Mouse (Mus musculus): ENCODE data around the gene Prr5l. TPM values are rescaled to one million over a fixed set of nuclear protein-coding genes. Genes with fewer than 3 reads are reported as not detected.

The Prr5l gene
- polyA plus RNA-seq, 1 experiment from 2014 or later = 38.1 TPM

GRCm38 (mm10) chr2:101831851-101832250 lies 51.0 kb downstream of the Prr5l start:
- TF ChIP-seq CTCF (IDR thresholded peaks at IDR 0.05; ENCODE audit: low read depth) = no peak
- peaks cover 22% of the 10 kb centered on the region for H3K4me1 ChIP-seq (replicated peaks; ENCODE audit: insufficient read depth, low read length)
- no peaks in the 10 kb centered on the region for H3K36me3 ChIP-seq (ENCODE audit: insufficient read depth, low read length)
- ATAC-seq (replicated peaks; ENCODE audit: low FRiP score, low read depth) (no peak), DNase-seq (ENCODE audit: low spot score) (no peak)
- H3K4me2 ChIP-seq (ENCODE audit: low read length) = no peak overlapping the region
- no peaks in the 10 kb centered on the region for H3K27me3 ChIP-seq (ENCODE audit: insufficient read depth, low read length)
- no peaks in the 10 kb centered on the region for H3K9me3 ChIP-seq (replicated peaks; ENCODE audit: low read length)
- WGBS = 89% methylated on average over 5 of the region's 5 CpGs
- H3K27ac ChIP-seq = no peak overlapping the region
- H3K4me3 ChIP-seq (replicated peaks; ENCODE audit: low read depth, low read length) = no peak overlapping the region
- H3K9ac ChIP-seq (ENCODE audit: low read depth, low read length) = no peak overlapping the region

DNA sequence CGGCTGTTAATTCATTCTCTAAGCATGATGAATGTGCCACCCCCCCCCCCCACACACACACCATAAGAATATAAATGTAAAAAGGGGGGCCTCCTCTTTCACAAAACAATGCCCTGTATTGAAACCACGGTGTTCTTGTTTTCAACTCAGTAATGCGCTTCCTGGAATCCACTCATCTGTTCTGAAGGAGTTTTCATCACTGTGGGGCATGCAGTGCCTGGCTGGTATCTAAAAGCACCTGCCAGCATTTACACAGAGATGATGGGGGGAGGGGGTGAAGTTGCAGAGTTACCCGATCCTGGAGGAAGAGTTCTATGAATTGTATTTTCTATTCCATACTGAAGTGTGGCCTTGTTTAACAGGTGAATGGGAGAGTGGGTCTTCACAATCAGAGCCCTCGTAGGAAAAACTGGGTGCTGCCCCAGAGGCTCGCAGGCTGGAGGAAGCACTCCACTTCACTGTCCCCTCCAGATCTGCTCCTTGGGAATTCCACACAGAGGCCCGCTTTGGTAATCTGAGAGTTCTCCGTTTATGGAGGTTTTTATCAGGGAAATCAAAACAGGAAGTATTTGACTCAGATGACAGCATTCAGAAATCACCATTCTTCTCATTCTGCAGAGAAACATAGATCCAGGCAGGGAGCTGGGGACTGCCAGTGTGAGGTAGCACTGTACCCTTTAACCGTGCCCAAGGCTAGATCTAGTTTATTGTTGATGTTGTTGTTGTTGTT lies 52.5 kb downstream of the Prr5l start:
- peak overlapping the region; percentile 39; the same call in 1 of the 2 replicates for H3K27ac ChIP-seq
- H3K9me3 ChIP-seq (replicated peaks; ENCODE audit: low read length) = no peaks in the 10 kb centered on the region
- H3K4me2 ChIP-seq (ENCODE audit: low read length) = no peak overlapping the region
- no peaks in the 10 kb centered on the region for H3K36me3 ChIP-seq (ENCODE audit: insufficient read depth, low read length)
- H3K27me3 ChIP-seq (ENCODE audit: insufficient read depth, low read length) = no peaks in the 10 kb centered on the region
- ATAC-seq (replicated peaks; ENCODE audit: low FRiP score, low read depth) (no peak), DNase-seq (ENCODE audit: low spot score) (peak; percentile 52)
- no peak overlapping the region for H3K4me3 ChIP-seq (replicated peaks; ENCODE audit: low read depth, low read length)
- H3K4me1 ChIP-seq (replicated peaks; ENCODE audit: insufficient read depth, low read length) = peaks cover 25% of the 10 kb centered on the region
- 32% methylated on average over 9 of the region's 9 CpGs for WGBS
- TF ChIP-seq CTCF (IDR thresholded peaks at IDR 0.05; ENCODE audit: low read depth) = no peak
- H3K9ac ChIP-seq (ENCODE audit: low read depth, low read length) = no peak overlapping the region

DNA sequence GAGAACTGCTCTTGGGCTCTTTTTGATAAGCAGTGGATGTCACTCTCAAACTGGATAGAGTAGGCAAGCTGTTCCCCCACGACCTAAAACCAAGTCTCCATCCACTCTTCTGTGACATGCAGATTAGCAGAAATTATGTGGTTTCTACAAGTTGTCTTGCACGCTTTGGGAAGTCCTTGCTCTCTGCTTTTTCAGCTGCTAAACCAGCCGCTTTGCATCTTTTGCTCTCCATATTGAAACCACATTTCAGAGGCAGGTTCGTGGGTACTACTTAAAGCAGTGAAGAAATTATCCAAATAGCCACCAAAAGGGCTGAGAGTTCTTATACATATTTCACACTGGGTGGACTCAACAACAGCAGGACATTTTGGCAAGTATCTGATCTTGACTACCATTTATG lies 53.8 kb downstream of the Prr5l start:
- 69% methylated on average over 4 of the region's 4 CpGs for whole genome bisulfite sequencing
- no peak for DNase-seq (ENCODE audit: low spot score)
- H3K9me3 ChIP-seq (replicated peaks; ENCODE audit: low read length) = no peaks in the 10 kb centered on the region
- peaks cover 25% of the 10 kb centered on the region for H3K4me1 ChIP-seq (replicated peaks; ENCODE audit: insufficient read depth, low read length)
- H3K4me3 ChIP-seq (replicated peaks; ENCODE audit: low read depth, low read length) = no peak overlapping the region
- no peak overlapping the region for H3K4me2 ChIP-seq (ENCODE audit: low read length)
- H3K27me3 ChIP-seq (ENCODE audit: insufficient read depth, low read length) = no peaks in the 10 kb centered on the region
- no peaks in the 10 kb centered on the region for H3K36me3 ChIP-seq (ENCODE audit: insufficient read depth, low read length)
- no peak overlapping the region for H3K9ac ChIP-seq (ENCODE audit: low read depth, low read length)
- ATAC-seq (replicated peaks; ENCODE audit: low FRiP score, low read depth) = no peak
- H3K27ac ChIP-seq = no peak overlapping the region
- no peak for TF ChIP-seq CTCF (IDR thresholded peaks at IDR 0.05; ENCODE audit: low read depth)

- no peaks in the 10 kb centered on the region for H3K27me3 ChIP-seq (ENCODE audit: insufficient read depth, low read length)
- ATAC-seq (replicated peaks; ENCODE audit: low FRiP score, low read depth) = no peak
- no peak overlapping the region for H3K9ac ChIP-seq (ENCODE audit: low read depth, low read length)
- no peaks in the 10 kb centered on the region for H3K9me3 ChIP-seq (replicated peaks; ENCODE audit: low read length)
- H3K36me3 ChIP-seq (ENCODE audit: insufficient read depth, low read length) = no peaks in the 10 kb centered on the region
- no peak overlapping the region for H3K4me3 ChIP-seq (replicated peaks; ENCODE audit: low read depth, low read length)
- peak overlapping the region; percentile 78 for H3K27ac ChIP-seq
- peaks cover 25% of the 10 kb centered on the region for H3K4me1 ChIP-seq (replicated peaks; ENCODE audit: insufficient read depth, low read length)
- 43% methylated on average over 5 of the region's 5 CpGs for WGBS
- TF ChIP-seq CTCF (IDR thresholded peaks at IDR 0.05; ENCODE audit: low read depth) = peak; percentile 83
- DNase-seq (ENCODE audit: low spot score) = peak; percentile 83
- no peak overlapping the region for H3K4me2 ChIP-seq (ENCODE audit: low read length)
Observed at GRCm38 (mm10) chr2:101828057-101828643, 54.7 kb downstream of the Prr5l start.

GRCm38 (mm10) chr2:101827626-101828025 lies 55.2 kb downstream of the Prr5l start:
- H3K27me3 ChIP-seq (ENCODE audit: insufficient read depth, low read length) = no peaks in the 10 kb centered on the region
- DNase-seq (ENCODE audit: low spot score) (peak; percentile 74), ATAC-seq (replicated peaks; ENCODE audit: low FRiP score, low read depth) (peak; percentile 87)
- no peaks in the 10 kb centered on the region for H3K9me3 ChIP-seq (replicated peaks; ENCODE audit: low read length)
- H3K4me3 ChIP-seq (replicated peaks; ENCODE audit: low read depth, low read length) = no peak overlapping the region
- WGBS = 12% methylated on average over 5 of the region's 5 CpGs
- H3K27ac ChIP-seq = peak overlapping the region; percentile 78
- no peak overlapping the region for H3K9ac ChIP-seq (ENCODE audit: low read depth, low read length)
- H3K4me1 ChIP-seq (replicated peaks; ENCODE audit: insufficient read depth, low read length) = peaks cover 25% of the 10 kb centered on the region
- TF ChIP-seq CTCF (IDR thresholded peaks at IDR 0.05; ENCODE audit: low read depth) = no peak
- no peaks in the 10 kb centered on the region for H3K36me3 ChIP-seq (ENCODE audit: insufficient read depth, low read length)
- H3K4me2 ChIP-seq (ENCODE audit: low read length) = no peak overlapping the region

DNA sequence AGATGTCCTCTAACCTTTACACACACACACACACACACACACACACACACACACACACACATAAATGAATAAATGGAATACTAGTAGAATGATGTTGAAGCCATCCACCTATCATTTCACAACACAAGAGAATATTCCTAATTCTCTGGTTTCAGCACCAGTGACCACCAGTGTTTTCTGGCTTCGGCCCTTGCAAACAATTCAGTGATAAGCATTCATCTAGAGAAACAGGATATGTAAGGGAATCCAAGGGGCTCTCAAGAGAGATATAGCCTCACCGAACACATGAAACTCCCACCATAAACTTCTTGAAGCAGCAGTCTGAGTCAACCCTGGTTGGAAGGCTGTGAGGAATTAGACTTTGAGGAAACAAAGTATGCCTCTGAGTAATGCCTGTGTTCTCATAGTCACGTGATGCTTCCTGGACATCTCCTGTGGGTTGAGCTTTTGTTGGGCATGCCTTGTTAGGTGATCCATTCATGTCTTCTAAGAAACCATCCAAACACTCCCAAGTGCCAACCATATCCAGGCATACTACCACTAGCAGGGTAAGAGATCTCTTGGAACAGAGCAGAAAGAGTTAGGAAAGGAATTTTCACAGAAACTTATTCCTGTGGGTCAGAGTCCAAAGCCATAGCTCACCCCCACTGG lies 55.8 kb downstream of the Prr5l start:
- H3K36me3 ChIP-seq (ENCODE audit: insufficient read depth, low read length) = no peaks in the 10 kb centered on the region
- H3K9ac ChIP-seq (ENCODE audit: low read depth, low read length) = no peak overlapping the region
- no peak for TF ChIP-seq CTCF (IDR thresholded peaks at IDR 0.05; ENCODE audit: low read depth)
- no peaks in the 10 kb centered on the region for H3K9me3 ChIP-seq (replicated peaks; ENCODE audit: low read length)
- peak; percentile 37 for ATAC-seq (replicated peaks; ENCODE audit: low FRiP score, low read depth)
- H3K4me2 ChIP-seq (ENCODE audit: low read length) = no peak overlapping the region
- DNase-seq (ENCODE audit: low spot score) = peak; percentile 41
- H3K27ac ChIP-seq = peak overlapping the region; percentile 78
- 38% methylated on average over 3 of the region's 3 CpGs for WGBS
- H3K4me1 ChIP-seq (replicated peaks; ENCODE audit: insufficient read depth, low read length) = peaks cover 25% of the 10 kb centered on the region
- no peaks in the 10 kb centered on the region for H3K27me3 ChIP-seq (ENCODE audit: insufficient read depth, low read length)
- H3K4me3 ChIP-seq (replicated peaks; ENCODE audit: low read depth, low read length) = no peak overlapping the region

All from kidney, postnatal 0 days (tissue).